Mouse (Mus musculus) neural tube, embryonic 12.5 days (tissue): Measurements from ENCODE around the gene Ntn1. TPM values are rescaled to one million over a fixed set of nuclear protein-coding genes. Genes with fewer than 3 reads are reported as not detected.

Experiments used
- ATAC-seq: fragments of 200-750 bp; cut with Nextera tagmentation; 2 replicates; pipeline ENCODE4 v1.8.0; 2017; ENCODE audit warnings: low read depth, mild to moderate bottlenecking, moderate TSS enrichment, moderate library complexity; ENCODE audit not compliant: low FRiP score
- H3K27ac ChIP-seq: fragments of 300-500 bp; sonication (generic); 2 replicates; pipeline ENCODE4 v1.5.1; 2016
- H3K27me3 ChIP-seq: fragments of 300-500 bp; sonication (generic); replicated peaks from 2 replicates; pipeline ENCODE4 v1.6.1; 2016; ENCODE audit warnings: mild to moderate bottlenecking
- H3K36me3 ChIP-seq: fragments of 300-500 bp; sonication (generic); 2 replicates; pipeline ENCODE4 v1.6.1; 2016; ENCODE audit warnings: mild to moderate bottlenecking
- H3K4me1 ChIP-seq: fragments of 300-500 bp; sonication (generic); 2 replicates; pipeline ENCODE4 v1.6.1; 2016
- H3K4me2 ChIP-seq: fragments of 300-500 bp; sonication (generic); replicated peaks from 2 replicates; pipeline ENCODE4 v1.6.1; 2016; ENCODE audit warnings: mild to moderate bottlenecking
- H3K4me3 ChIP-seq: fragments of 300-500 bp; sonication (generic); 2 replicates; pipeline ENCODE4 v1.5.1; 2016
- H3K9ac ChIP-seq: fragments of 300-500 bp; sonication (generic); 2 replicates; pipeline ENCODE4 v1.6.1; 2016; ENCODE audit warnings: mild to moderate bottlenecking
- H3K9me3 ChIP-seq: fragments of 300-500 bp; sonication (generic); 2 replicates; pipeline ENCODE4 v1.6.1; 2016; ENCODE audit warnings: mild to moderate bottlenecking
- WGBS: fragments of 180-500 bp; shearing (Covaris S2); methylation state at CpG from one replicate; pipeline ENCODE4 v1.1.7; 2016; 5-methylcytosine and 5-hydroxymethylcytosine counted together
- polyA plus RNA-seq: library from polyadenylated mRNA; unstranded; fragments of >200 nt; fragmentation: Nextera tagmentation; extraction: Ambion mirVana; gene quantifications from 2 replicates; pipeline ENCODE4 v1.2.1, GENCODE M21; 2016

Gene Ntn1
- polyA plus RNA-seq, 1 experiment from 2014 or later = 48.2 TPM

- WGBS = 67% methylated on average over 12 of the region's 12 CpGs
Measured at GRCm38 (mm10) chr11:68188695-68189201, 211.9 kb downstream of the Ntn1 start.

GRCm38 (mm10) chr11:68187242-68187641 lies 213.4 kb downstream of the Ntn1 start:
- no peak overlapping the region for H3K4me2 ChIP-seq
- no peak overlapping the region for H3K9ac ChIP-seq
- H3K36me3 ChIP-seq = no peaks in the 10 kb centered on the region
- no peak overlapping the region for H3K27ac ChIP-seq
- peaks cover 13% of the 10 kb centered on the region for H3K4me1 ChIP-seq
- 68% methylated on average over 8 of the region's 8 CpGs for WGBS
- H3K9me3 ChIP-seq = no peaks in the 10 kb centered on the region
- H3K4me3 ChIP-seq = no peak overlapping the region
- no peak for ATAC-seq
- H3K27me3 ChIP-seq = no peaks in the 10 kb centered on the region

More at GRCm38 (mm10) chr11:68188695-68189201, 211.9 kb downstream of the Ntn1 start:
- Histone ChIP-seq H3K36me3 (no peaks in the 10 kb centered on the region), H3K27me3 (no peaks in the 10 kb centered on the region), H3K9ac (no peak overlapping the region), H3K9me3 (no peaks in the 10 kb centered on the region), H3K4me3 (no peak overlapping the region), H3K4me1 (peaks cover 13% of the 10 kb centered on the region), H3K4me2 (no peak overlapping the region), H3K27ac (no peak overlapping the region)
- ATAC-seq = no peak

- no peak overlapping the region for H3K4me2 ChIP-seq
- no peak overlapping the region for H3K9ac ChIP-seq
- H3K27ac ChIP-seq = no peak overlapping the region
- no peak overlapping the region for H3K4me3 ChIP-seq
- no peaks in the 10 kb centered on the region for H3K36me3 ChIP-seq
- H3K4me1 ChIP-seq = peaks cover 13% of the 10 kb centered on the region
- 94% methylated on average over 3 of the region's 3 CpGs for WGBS
- H3K27me3 ChIP-seq = no peaks in the 10 kb centered on the region
- no peak for ATAC-seq
- no peaks in the 10 kb centered on the region for H3K9me3 ChIP-seq
Measured at GRCm38 (mm10) chr11:68185647-68186046, 215.0 kb downstream of the Ntn1 start.

GRCm38 (mm10) chr11:68177415-68177814 lies 223.2 kb downstream of the Ntn1 start:
- Histone ChIP-seq H3K9ac (no peak overlapping the region), H3K4me3 (no peak overlapping the region), H3K36me3 (no peaks in the 10 kb centered on the region), H3K27me3 (0 out of 2 replicates have a peak, but pooled peaks cover 2% of the 10 kb centered on the region), H3K9me3 (no peaks in the 10 kb centered on the region), H3K4me2 (no peak overlapping the region), H3K27ac (no peak overlapping the region), H3K4me1 (no peaks in the 10 kb centered on the region)
- ATAC-seq = no peak
- 78% methylated on average over 7 of the region's 7 CpGs for WGBS

- WGBS = 82% methylated on average over 4 of the region's 4 CpGs
- no peak overlapping the region for H3K9ac ChIP-seq
Measured at GRCm38 (mm10) chr11:68176550-68176949, 224.1 kb downstream of the Ntn1 start.

GRCm38 (mm10) chr11:68172648-68173045 lies 228.0 kb downstream of the Ntn1 start:
- Histone ChIP-seq H3K9ac (no peak overlapping the region), H3K9me3 (no peaks in the 10 kb centered on the region), H3K27ac (no peak overlapping the region), H3K27me3 (0 out of 2 replicates have a peak, but pooled peaks cover 2% of the 10 kb centered on the region), H3K4me2 (no peak overlapping the region), H3K4me1 (no peaks in the 10 kb centered on the region), H3K36me3 (no peaks in the 10 kb centered on the region), H3K4me3 (no peak overlapping the region)
- WGBS = 81% methylated on average over 4 of the region's 4 CpGs
- ATAC-seq = no peak

More at GRCm38 (mm10) chr11:68176550-68176949, 224.1 kb downstream of the Ntn1 start:
- no peaks in the 10 kb centered on the region for H3K4me1 ChIP-seq
- no peak for ATAC-seq
- H3K4me3 ChIP-seq = no peak overlapping the region
- no peak overlapping the region for H3K4me2 ChIP-seq
- H3K9me3 ChIP-seq = no peaks in the 10 kb centered on the region
- no peaks in the 10 kb centered on the region for H3K36me3 ChIP-seq
- H3K27me3 ChIP-seq = 0 out of 2 replicates have a peak, but pooled peaks cover 2% of the 10 kb centered on the region
- no peak overlapping the region for H3K27ac ChIP-seq

- no peak overlapping the region for H3K27ac ChIP-seq
- H3K4me3 ChIP-seq = no peak overlapping the region
- WGBS = 79% methylated on average over 7 of the region's 7 CpGs
- no peaks in the 10 kb centered on the region for H3K36me3 ChIP-seq
- H3K9ac ChIP-seq = no peak overlapping the region
- 0 out of 2 replicates have a peak, but pooled peaks cover 2% of the 10 kb centered on the region for H3K27me3 ChIP-seq
- no peaks in the 10 kb centered on the region for H3K9me3 ChIP-seq
- H3K4me1 ChIP-seq = no peaks in the 10 kb centered on the region
- no peak for ATAC-seq
- H3K4me2 ChIP-seq = no peak overlapping the region
Measured at GRCm38 (mm10) chr11:68171973-68172647, 228.5 kb downstream of the Ntn1 start.

- 62% methylated on average over 4 of the region's 4 CpGs for WGBS
- H3K4me1 ChIP-seq = no peaks in the 10 kb centered on the region
- ATAC-seq = no peak
- H3K27me3 ChIP-seq = no peaks in the 10 kb centered on the region
- no peak overlapping the region for H3K9ac ChIP-seq
- no peaks in the 10 kb centered on the region for H3K9me3 ChIP-seq
- no peak overlapping the region for H3K4me3 ChIP-seq
- H3K36me3 ChIP-seq = no peaks in the 10 kb centered on the region
- H3K4me2 ChIP-seq = no peak overlapping the region
- H3K27ac ChIP-seq = no peak overlapping the region
Measured at GRCm38 (mm10) chr11:68168427-68168826, 232.2 kb downstream of the Ntn1 start.

GRCm38 (mm10) chr11:68164408-68164807 lies 236.2 kb downstream of the Ntn1 start:
- Histone ChIP-seq H3K9me3 (no peaks in the 10 kb centered on the region), H3K4me1 (no peaks in the 10 kb centered on the region), H3K9ac (no peak overlapping the region), H3K27me3 (no peaks in the 10 kb centered on the region), H3K4me2 (no peak overlapping the region), H3K36me3 (0 out of 2 replicates have a peak, but pooled peaks cover 5% of the 10 kb centered on the region), H3K4me3 (no peak overlapping the region), H3K27ac (no peak overlapping the region)
- ATAC-seq = no peak
- 89% methylated on average over 5 of the region's 5 CpGs for WGBS

- no peak for ATAC-seq
- Histone ChIP-seq H3K27me3 (no peaks in the 10 kb centered on the region), H3K9me3 (no peaks in the 10 kb centered on the region), H3K9ac (no peak overlapping the region), H3K4me2 (no peak overlapping the region), H3K4me1 (no peaks in the 10 kb centered on the region), H3K36me3 (peaks cover 9% of the 10 kb centered on the region; the same call in 1 of the 2 replicates), H3K27ac (no peak overlapping the region), H3K4me3 (no peak overlapping the region)
- WGBS = 70% methylated on average over 4 of the region's 4 CpGs
Measured at GRCm38 (mm10) chr11:68159867-68160266, 240.8 kb downstream of the Ntn1 start.
